Mouse (Mus musculus): Measurements from ENCODE around the gene Camta1. TPM values are rescaled to one million over a fixed set of nuclear protein-coding genes. Genes with fewer than 3 reads are reported as not detected.
A peak's percentile ranks its signal among the peaks of the same experiment; 100 is the strongest.

The Camta1 gene
- polyA plus RNA-seq, 2 experiments, result 7.3 to 32.8 TPM

GRCm38 (mm10) chr4:150998626-150999025 is 863.0 kb downstream of the Camta1 start:
- Histone ChIP-seq H3K4me3 (ENCODE audit: insufficient read depth in 1 of 2, low read depth in 2 of 2, low read length in 2 of 2) (no peak overlapping the region), H3K4me1 (replicated peaks; ENCODE audit: control insufficient read depth in 2 of 2, insufficient read depth in 2 of 2, low read length in 1 of 2) (no peaks in the 10 kb centered on the region), H3K9me3 (ENCODE audit: control insufficient read depth, low read length) (no peaks in the 10 kb centered on the region), H3K36me3 (replicated peaks; ENCODE audit: control insufficient read depth, insufficient read depth, low read depth) (no peaks in the 10 kb centered on the region), H3K4me2 (ENCODE audit: low read depth) (no peak overlapping the region), H3K27me3 (ENCODE audit: control insufficient read depth, insufficient read depth, low read length) (no peaks in the 10 kb centered on the region), H3K27ac (no peak overlapping the region), H3K9ac (replicated peaks) (no peak overlapping the region)
- TF ChIP-seq EP300 (IDR thresholded peaks at IDR 0.05; ENCODE audit: low read depth), result no peak
- TF ChIP-seq CTCF (IDR thresholded peaks at IDR 0.05; ENCODE audit: low read depth), result no peak
- 77% methylated on average over 9 of the region's 9 CpGs for WGBS (ENCODE audit: insufficient replicate concordance)
- ATAC-seq (ENCODE audit: insufficient read depth) (no peak), DNase-seq (ENCODE audit: low read depth in 3 of 3, low spot score in 3 of 3) (no peak)

GRCm38 (mm10) chr4:150996797-150997196 is 864.9 kb downstream of the Camta1 start, which contains the start of gene Uts2:
Gene Uts2, plus strand, starts transcription at chr4:150997097.
- Histone ChIP-seq H3K9ac (replicated peaks) (no peak within 1 kb of the TSS), H3K36me3 (replicated peaks; ENCODE audit: control insufficient read depth, insufficient read depth, low read depth) (no peaks in the 10 kb centered on the region)

DNA sequence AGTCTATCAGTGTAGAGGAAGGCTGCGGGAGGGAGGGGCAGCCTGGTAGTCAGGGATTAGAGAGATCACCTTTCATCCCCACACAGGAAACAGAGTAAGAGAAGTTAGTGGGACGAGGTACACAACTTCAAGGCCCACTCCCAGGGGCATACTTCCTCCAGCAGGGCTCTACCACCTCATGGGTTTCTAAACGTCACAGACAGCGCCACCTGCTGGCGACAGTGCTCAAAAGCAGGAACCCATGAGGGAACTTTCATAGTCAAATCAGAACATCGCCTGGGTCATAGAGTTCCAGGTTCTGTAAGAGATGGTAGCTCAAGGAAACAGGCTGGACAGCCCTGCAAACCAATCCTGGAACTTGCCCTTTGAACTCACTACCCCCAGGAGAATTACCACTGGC is 871.5 kb downstream of the Camta1 start:
- WGBS (ENCODE audit: insufficient replicate concordance), result 40% methylated on average over 6 of the region's 6 CpGs
- peak; percentile 64 for TF ChIP-seq CTCF (IDR thresholded peaks at IDR 0.05; ENCODE audit: low read depth)
- no peak for TF ChIP-seq EP300 (IDR thresholded peaks at IDR 0.05; ENCODE audit: low read depth)

More at GRCm38 (mm10) chr4:150996797-150997196, 864.9 kb downstream of the Camta1 start, which contains the start of gene Uts2:
- Histone ChIP-seq H3K27me3 (ENCODE audit: control insufficient read depth, insufficient read depth, low read length) (no peaks in the 10 kb centered on the region), H3K4me3 (ENCODE audit: insufficient read depth in 1 of 2, low read depth in 2 of 2, low read length in 2 of 2) (no peak within 1 kb of the TSS), H3K4me1 (replicated peaks; ENCODE audit: control insufficient read depth in 2 of 2, insufficient read depth in 2 of 2, low read length in 1 of 2) (no peaks in the 10 kb centered on the region), H3K9me3 (ENCODE audit: control insufficient read depth, low read length) (no peaks in the 10 kb centered on the region), H3K4me2 (ENCODE audit: low read depth) (no peak within 1 kb of the TSS), H3K27ac (no peak within 1 kb of the TSS)
- 65% methylated on average over 7 of the region's 7 CpGs for WGBS (ENCODE audit: insufficient replicate concordance)
- DNase-seq (ENCODE audit: low read depth in 3 of 3, low spot score in 3 of 3) (no peak), ATAC-seq (ENCODE audit: insufficient read depth) (no peak)
- no peak for TF ChIP-seq EP300 (IDR thresholded peaks at IDR 0.05; ENCODE audit: low read depth)

GRCm38 (mm10) chr4:150980153-150980552 is 881.5 kb downstream of the Camta1 start:
- no peak overlapping the region for H3K9ac ChIP-seq (replicated peaks)
- no peak overlapping the region for H3K4me2 ChIP-seq (ENCODE audit: low read depth)
- ATAC-seq (ENCODE audit: insufficient read depth), result no peak
- DNase-seq (ENCODE audit: low read depth in 3 of 3, low spot score in 3 of 3), result no peak
- no peak overlapping the region for H3K4me3 ChIP-seq (ENCODE audit: insufficient read depth in 1 of 2, low read depth in 2 of 2, low read length in 2 of 2)
- TF ChIP-seq EP300 (IDR thresholded peaks at IDR 0.05; ENCODE audit: low read depth), result no peak
- no peak for TF ChIP-seq CTCF (IDR thresholded peaks at IDR 0.05; ENCODE audit: low read depth)
- no peaks in the 10 kb centered on the region for H3K4me1 ChIP-seq (replicated peaks; ENCODE audit: control insufficient read depth in 2 of 2, insufficient read depth in 2 of 2, low read length in 1 of 2)
- no peak overlapping the region for H3K27ac ChIP-seq
- WGBS (ENCODE audit: insufficient replicate concordance), result 62% methylated on average over 5 of the region's 5 CpGs
- H3K9me3 ChIP-seq (ENCODE audit: control insufficient read depth, low read length), result no peaks in the 10 kb centered on the region
- no peaks in the 10 kb centered on the region for H3K27me3 ChIP-seq (ENCODE audit: control insufficient read depth, insufficient read depth, low read length)
- H3K36me3 ChIP-seq (replicated peaks; ENCODE audit: control insufficient read depth, insufficient read depth, low read depth), result no peaks in the 10 kb centered on the region

More for the DNA sequence above, 871.5 kb downstream of the Camta1 start:
- ATAC-seq (ENCODE audit: insufficient read depth) (no peak), DNase-seq (ENCODE audit: low read depth in 3 of 3, low spot score in 3 of 3) (no peak)
- Histone ChIP-seq H3K9me3 (ENCODE audit: control insufficient read depth, low read length) (no peaks in the 10 kb centered on the region; the same call in 1 of the 2 replicates), H3K36me3 (replicated peaks; ENCODE audit: control insufficient read depth, insufficient read depth, low read depth) (no peaks in the 10 kb centered on the region), H3K4me3 (ENCODE audit: insufficient read depth in 1 of 2, low read depth in 2 of 2, low read length in 2 of 2) (no peak overlapping the region), H3K27me3 (ENCODE audit: control insufficient read depth, insufficient read depth, low read length) (no peaks in the 10 kb centered on the region), H3K9ac (replicated peaks) (no peak overlapping the region), H3K27ac (no peak overlapping the region), H3K4me1 (replicated peaks; ENCODE audit: control insufficient read depth in 2 of 2, insufficient read depth in 2 of 2, low read length in 1 of 2) (no peaks in the 10 kb centered on the region), H3K4me2 (ENCODE audit: low read depth) (no peak overlapping the region)

- ATAC-seq (ENCODE audit: insufficient read depth), result no peak
- TF ChIP-seq EP300 (IDR thresholded peaks at IDR 0.05; ENCODE audit: low read depth) (no peak), CTCF (IDR thresholded peaks at IDR 0.05; ENCODE audit: low read depth) (no peak)
- Histone ChIP-seq H3K27ac (no peak overlapping the region), H3K4me2 (ENCODE audit: low read depth) (no peak overlapping the region), H3K9ac (replicated peaks) (no peak overlapping the region), H3K4me3 (ENCODE audit: insufficient read depth in 1 of 2, low read depth in 2 of 2, low read length in 2 of 2) (no peak overlapping the region), H3K9me3 (ENCODE audit: control insufficient read depth, low read length) (no peaks in the 10 kb centered on the region), H3K4me1 (replicated peaks; ENCODE audit: control insufficient read depth in 2 of 2, insufficient read depth in 2 of 2, low read length in 1 of 2) (no peaks in the 10 kb centered on the region), H3K36me3 (replicated peaks; ENCODE audit: control insufficient read depth, insufficient read depth, low read depth) (no peaks in the 10 kb centered on the region), H3K27me3 (ENCODE audit: control insufficient read depth, insufficient read depth, low read length) (no peaks in the 10 kb centered on the region)
- DNase-seq (ENCODE audit: low read depth in 3 of 3, low spot score in 3 of 3), result no peak
- WGBS (ENCODE audit: insufficient replicate concordance), result 75% methylated on average over 9 of the region's 9 CpGs
Measured at GRCm38 (mm10) chr4:150979455-150979854, 882.2 kb downstream of the Camta1 start.
